Mouse (Mus musculus) midbrain, embryonic 14.5 days (tissue): ENCODE results near the gene Tiam2. TPM values are rescaled to one million over a fixed set of nuclear protein-coding genes. Genes with fewer than 3 reads are reported as not detected.
A peak's percentile ranks its signal among the peaks of the same experiment; 100 is the strongest.

Experiments
- ATAC-seq: fragments of 200-750 bp; cut with Nextera tagmentation; 2 replicates; pipeline ENCODE4 v1.8.0; 2017; ENCODE audit warnings: moderate number of reproducible peaks, moderate library complexity; ENCODE audit not compliant: low FRiP score, low TSS enrichment
- DNase-seq: peaks from one replicate; pipeline ENCODE4 v3.0.0-alpha.2; 2015
- H3K27ac ChIP-seq: fragments of 300-500 bp; sonication (generic); replicated peaks from 2 replicates; pipeline ENCODE4 v1.5.1; 2014; ENCODE audit warnings: mild to moderate bottlenecking, low read depth, low read length, moderate library complexity
- H3K27me3 ChIP-seq: fragments of 300-500 bp; sonication (generic); 2 replicates; pipeline ENCODE4 v1.6.1; 2014; ENCODE audit warnings: low read length, control low read depth, mixed read lengths; ENCODE audit not compliant: control insufficient read depth, insufficient read depth
- H3K36me3 ChIP-seq: fragments of 300-500 bp; sonication (generic); 2 replicates; pipeline ENCODE4 v1.6.1; 2014; ENCODE audit warnings: low read length, control low read depth; ENCODE audit not compliant: control insufficient read depth, insufficient read depth
- H3K4me1 ChIP-seq: fragments of 300-500 bp; sonication (generic); 2 replicates; pipeline ENCODE4 v1.6.1; 2014; ENCODE audit warnings: mild to moderate bottlenecking, antibody characterized with exemption, low read length, control low read depth; ENCODE audit not compliant: control insufficient read depth, insufficient read depth
- H3K4me2 ChIP-seq: fragments of 300-500 bp; sonication (generic); 2 replicates; pipeline ENCODE4 v1.6.1; 2014; ENCODE audit warnings: mild to moderate bottlenecking, low read length, moderate library complexity
- H3K4me3 ChIP-seq: fragments of 300-500 bp; sonication (generic); replicated peaks from 2 replicates; pipeline ENCODE4 v1.5.1; 2014; ENCODE audit warnings: low read depth, low read length
- H3K9ac ChIP-seq: fragments of 300-500 bp; sonication (generic); replicated peaks from 2 replicates; pipeline ENCODE4 v1.6.1; 2014; ENCODE audit warnings: mild to moderate bottlenecking, low read length, moderate library complexity
- H3K9me3 ChIP-seq: fragments of 300-500 bp; sonication (generic); 2 replicates; pipeline ENCODE4 v1.6.1; 2016; ENCODE audit warnings: low read length, control low read depth, mixed read lengths; ENCODE audit not compliant: control insufficient read depth
- WGBS: fragments of 180-500 bp; shearing (Covaris S2); extraction: QIAGEN DNeasy Blood & Tissue Kit; methylation state at CpG from one replicate; pipeline ENCODE4 v1.1.7; 2014; 5-methylcytosine and 5-hydroxymethylcytosine counted together
- polyA plus RNA-seq: library from polyadenylated mRNA; unstranded; fragments of >200 nt; fragmentation: Nextera tagmentation; extraction: Ambion mirVana; gene quantifications from 2 replicates; pipeline ENCODE4 v1.2.1, GENCODE M21; 2014

Gene Tiam2
- polyA plus RNA-seq, 1 experiment from 2014 or later, result 3.1 TPM

DNA sequence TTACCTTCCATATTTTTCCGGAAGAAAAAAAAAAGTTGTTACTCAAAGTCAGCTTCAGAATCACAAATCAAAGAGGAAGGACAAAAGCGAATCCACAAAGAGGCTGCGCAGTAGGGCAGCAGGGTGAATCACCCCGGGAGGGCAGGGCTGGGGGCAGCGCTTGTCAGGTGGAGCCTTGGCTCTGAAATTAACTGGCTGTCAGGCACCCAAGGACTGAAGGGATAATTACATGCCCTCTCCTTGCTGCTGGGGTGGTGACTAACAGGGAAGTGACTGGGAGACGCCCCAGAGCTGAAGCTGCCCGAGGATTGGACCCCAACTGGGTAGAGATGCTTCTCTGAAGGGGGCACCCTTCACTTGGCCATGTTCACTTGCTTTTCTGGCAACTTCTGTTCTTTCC is 159.5 kb downstream of the Tiam2 start:
- ATAC-seq (no peak), DNase-seq (no peak)
- Histone ChIP-seq H3K9ac (no peak overlapping the region), H3K36me3 (no peaks in the 10 kb centered on the region), H3K4me1 (no peaks in the 10 kb centered on the region), H3K4me3 (no peak overlapping the region), H3K27ac (no peak overlapping the region), H3K27me3 (no peaks in the 10 kb centered on the region), H3K9me3 (no peaks in the 10 kb centered on the region), H3K4me2 (no peak overlapping the region)
- 77% methylated on average over 7 of the region's 7 CpGs for WGBS

DNA sequence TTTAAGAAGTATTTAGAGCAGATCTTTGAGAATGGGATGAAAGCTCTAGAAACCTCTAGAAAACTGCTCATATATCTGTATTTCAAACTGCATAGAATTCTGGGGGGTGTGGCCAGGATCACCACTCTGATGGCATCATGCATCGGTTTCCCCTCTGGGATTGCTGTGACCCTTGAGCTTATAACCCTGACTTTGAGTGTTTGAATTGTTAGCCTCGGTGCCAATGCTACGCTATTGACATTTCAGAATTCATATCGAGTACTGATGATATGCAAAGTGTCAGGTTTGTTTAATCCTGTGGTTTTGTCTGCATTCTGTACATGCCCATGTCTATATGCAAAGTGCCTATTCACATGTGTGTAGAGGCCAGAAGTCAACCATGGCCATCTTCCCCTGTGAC is 160.8 kb downstream of the Tiam2 start:
- Histone ChIP-seq H3K4me2 (no peak overlapping the region), H3K36me3 (no peaks in the 10 kb centered on the region), H3K27me3 (no peaks in the 10 kb centered on the region), H3K9ac (no peak overlapping the region), H3K9me3 (no peaks in the 10 kb centered on the region), H3K27ac (no peak overlapping the region), H3K4me3 (no peak overlapping the region), H3K4me1 (no peaks in the 10 kb centered on the region)
- DNase-seq, result no peak
- WGBS, result 93% methylated on average over 4 of the region's 4 CpGs
- ATAC-seq, result no peak

DNA sequence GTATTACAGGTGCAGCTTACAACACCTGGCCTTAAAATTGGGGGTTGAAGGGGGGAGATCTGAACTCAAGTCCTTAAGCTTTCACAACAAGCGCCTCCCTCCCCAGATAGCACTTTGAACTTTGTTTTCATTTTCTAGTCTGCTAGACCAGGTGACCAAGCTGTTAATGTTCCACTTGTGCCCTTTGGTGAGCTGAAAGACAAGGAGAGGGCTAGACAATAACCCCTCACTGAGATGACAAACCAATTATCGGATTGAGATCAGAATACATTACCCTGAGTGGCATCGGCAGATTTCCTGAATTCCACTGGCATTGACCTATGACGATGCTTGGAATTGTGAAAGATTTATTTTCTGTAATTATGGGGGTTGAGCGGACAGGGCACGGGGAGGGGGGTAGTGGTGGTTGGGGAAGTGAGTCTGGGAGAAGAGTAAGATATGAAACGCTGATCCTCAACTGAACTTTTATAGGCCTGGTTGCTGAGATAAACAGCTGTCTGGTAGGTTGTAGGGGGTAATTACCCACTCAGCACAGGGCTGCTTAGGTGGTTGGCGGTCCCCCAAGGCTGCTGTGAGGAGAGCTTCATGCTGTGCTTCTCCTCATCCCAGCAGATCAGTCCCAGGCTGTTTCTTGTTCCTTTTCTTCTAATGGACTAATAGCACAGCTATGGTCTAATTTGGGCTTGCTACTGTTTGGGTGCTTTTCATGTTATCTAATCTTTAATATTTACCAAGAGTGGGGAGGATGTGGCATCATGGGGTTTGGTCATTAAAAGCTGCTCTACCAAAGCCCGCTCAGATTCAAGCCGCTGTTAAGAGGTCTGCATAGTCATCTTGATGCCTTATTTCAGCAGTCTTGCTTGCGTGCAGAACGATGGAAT is 161.6 kb downstream of the Tiam2 start:
- Histone ChIP-seq H3K4me1 (no peaks in the 10 kb centered on the region), H3K9me3 (no peaks in the 10 kb centered on the region), H3K9ac (no peak overlapping the region), H3K4me2 (no peak overlapping the region), H3K27ac (no peak overlapping the region), H3K4me3 (no peak overlapping the region), H3K36me3 (no peaks in the 10 kb centered on the region), H3K27me3 (no peaks in the 10 kb centered on the region)
- no peak for DNase-seq
- no peak for ATAC-seq
- WGBS, result 76% methylated on average over 12 of the region's 12 CpGs

DNA sequence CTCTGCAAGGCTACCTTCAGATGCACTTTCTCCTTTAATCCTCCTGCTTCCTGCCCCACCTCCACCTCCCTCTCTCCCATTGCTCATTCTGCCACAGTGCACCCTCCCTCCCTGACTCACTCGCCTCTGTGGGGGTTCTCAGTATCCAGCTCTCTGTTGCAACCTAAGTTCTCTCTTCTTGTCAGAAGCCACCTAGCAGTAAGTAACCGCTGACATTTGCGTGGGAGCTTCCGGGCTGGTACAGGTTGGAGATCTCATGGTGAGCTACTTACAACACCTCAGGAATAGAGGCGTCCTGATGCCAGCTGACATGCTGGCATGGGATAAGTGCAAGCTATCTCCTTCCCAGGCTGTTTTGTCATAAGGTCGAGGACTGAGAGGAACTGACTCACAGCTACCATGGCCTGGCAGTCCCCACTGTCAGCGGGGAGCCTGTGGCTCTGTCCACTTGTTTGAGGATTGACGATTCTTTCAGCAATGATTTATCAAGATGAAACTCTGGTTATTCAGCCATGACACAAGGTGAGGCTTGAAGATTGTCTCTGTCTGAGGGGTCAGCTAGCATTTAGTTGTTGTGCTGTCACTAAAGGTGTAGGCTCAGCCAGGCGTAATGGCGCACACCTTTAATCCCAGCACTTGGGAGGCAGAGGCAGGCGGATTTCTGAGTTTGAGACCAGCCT is 164.0 kb downstream of the Tiam2 start:
- H3K9me3 ChIP-seq, result no peaks in the 10 kb centered on the region
- H3K36me3 ChIP-seq, result no peaks in the 10 kb centered on the region
- no peak overlapping the region for H3K4me3 ChIP-seq
- H3K27me3 ChIP-seq, result no peaks in the 10 kb centered on the region
- 86% methylated on average over 11 of the region's 11 CpGs for WGBS
- H3K27ac ChIP-seq, result no peak overlapping the region
- H3K4me1 ChIP-seq, result no peaks in the 10 kb centered on the region
- H3K9ac ChIP-seq, result no peak overlapping the region
- ATAC-seq (no peak), DNase-seq (no peak)
- no peak overlapping the region for H3K4me2 ChIP-seq

DNA sequence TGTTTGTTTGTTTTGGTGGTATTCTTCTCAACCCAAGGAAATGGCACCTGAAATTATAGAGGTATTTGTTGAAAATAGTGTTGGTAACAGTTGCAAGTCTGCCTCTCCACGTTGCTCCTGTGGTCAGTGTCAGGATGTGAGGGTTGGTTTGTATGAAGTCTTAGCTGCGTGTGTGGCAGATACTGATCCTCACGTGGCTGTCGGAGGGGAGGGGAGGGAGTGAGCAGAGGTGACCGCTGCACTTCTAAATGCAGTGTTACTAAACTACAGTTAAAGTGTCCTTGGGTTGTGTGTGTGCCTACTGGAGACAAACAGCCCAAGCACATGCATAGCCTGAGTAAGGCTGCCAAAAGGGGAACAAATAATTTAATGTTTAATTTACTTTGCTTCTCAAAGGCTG is 164.7 kb downstream of the Tiam2 start:
- DNase-seq (no peak), ATAC-seq (no peak)
- no peak overlapping the region for H3K4me2 ChIP-seq
- no peak overlapping the region for H3K4me3 ChIP-seq
- H3K9me3 ChIP-seq, result no peaks in the 10 kb centered on the region
- H3K4me1 ChIP-seq, result no peaks in the 10 kb centered on the region
- H3K9ac ChIP-seq, result no peak overlapping the region
- H3K36me3 ChIP-seq, result no peaks in the 10 kb centered on the region
- no peak overlapping the region for H3K27ac ChIP-seq
- no peaks in the 10 kb centered on the region for H3K27me3 ChIP-seq
- WGBS, result 82% methylated on average over 5 of the region's 5 CpGs

DNA sequence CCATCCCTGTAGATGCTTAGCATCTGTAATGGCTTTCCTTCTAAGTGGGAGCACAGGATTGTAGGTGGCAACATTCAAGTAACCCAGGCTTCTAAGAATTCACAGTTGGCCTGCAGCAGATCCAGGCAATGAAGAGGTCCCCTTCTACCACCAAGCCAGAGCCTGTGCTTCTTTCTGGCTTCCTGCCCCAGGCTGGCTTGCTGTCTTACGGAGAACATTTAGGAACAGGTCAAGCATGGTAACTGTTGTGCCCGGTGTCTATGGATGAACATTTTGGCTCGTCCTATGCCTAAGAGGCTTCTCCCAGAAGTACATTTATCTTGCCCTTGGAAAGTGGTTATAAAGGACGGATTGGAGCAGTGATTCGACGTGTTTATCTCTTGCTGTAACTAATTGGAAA is 165.3 kb downstream of the Tiam2 start:
- H3K4me1 ChIP-seq, result no peaks in the 10 kb centered on the region
- no peaks in the 10 kb centered on the region for H3K36me3 ChIP-seq
- WGBS, result 85% methylated on average over 6 of the region's 6 CpGs
- DNase-seq, result no peak
- H3K4me2 ChIP-seq, result no peak overlapping the region
- H3K27me3 ChIP-seq, result no peaks in the 10 kb centered on the region
- H3K9ac ChIP-seq, result no peak overlapping the region
- no peak for ATAC-seq
- H3K9me3 ChIP-seq, result no peaks in the 10 kb centered on the region
- H3K27ac ChIP-seq, result no peak overlapping the region
- H3K4me3 ChIP-seq, result no peak overlapping the region

DNA sequence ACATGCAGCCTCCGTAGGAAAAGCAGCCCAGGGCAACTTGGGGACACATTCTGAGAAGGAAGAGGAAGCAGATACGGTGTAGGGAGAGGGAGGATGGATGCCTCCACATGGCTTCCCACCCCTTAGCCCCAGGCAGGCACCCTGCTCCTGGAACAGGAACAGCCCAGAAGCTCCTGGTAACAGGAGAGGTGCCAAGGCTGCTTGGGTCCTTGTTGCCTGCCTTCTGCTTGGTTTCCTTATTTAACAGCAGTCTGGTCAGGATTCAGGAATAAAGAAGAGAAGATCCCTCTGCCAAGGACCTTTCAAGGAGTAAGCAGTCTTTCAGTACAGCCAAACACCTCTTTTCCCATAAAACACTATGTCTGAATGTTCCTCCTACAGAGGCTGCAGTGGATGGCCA is 169.2 kb downstream of the Tiam2 start:
- no peak for ATAC-seq
- H3K4me1 ChIP-seq, result no peaks in the 10 kb centered on the region
- no peak overlapping the region for H3K9ac ChIP-seq

DNA sequence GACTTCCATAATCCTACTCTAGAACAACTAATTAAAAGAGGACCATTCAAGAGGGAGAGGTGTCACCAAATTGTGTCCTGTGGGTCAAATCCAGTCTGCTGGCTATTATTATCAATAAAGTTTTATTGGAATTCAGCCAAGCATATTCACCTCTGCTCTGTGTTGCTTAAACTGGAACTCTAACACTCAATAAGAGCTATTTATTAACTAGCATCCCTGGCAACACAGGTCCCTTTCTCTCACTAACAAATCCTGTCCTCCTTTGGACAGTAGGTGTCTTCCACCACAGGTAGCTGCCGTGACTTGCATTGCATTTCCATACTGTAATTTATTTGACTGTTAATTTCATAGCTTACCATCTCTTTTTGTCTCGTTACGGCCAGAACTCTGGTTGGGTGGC is 169.7 kb downstream of the Tiam2 start:
- WGBS, result 92% methylated on average over 3 of the region's 3 CpGs
- Histone ChIP-seq H3K9ac (no peak overlapping the region), H3K9me3 (no peaks in the 10 kb centered on the region), H3K27me3 (no peaks in the 10 kb centered on the region), H3K4me1 (no peaks in the 10 kb centered on the region), H3K4me2 (no peak overlapping the region), H3K36me3 (no peaks in the 10 kb centered on the region), H3K27ac (no peak overlapping the region), H3K4me3 (no peak overlapping the region)
- no peak for ATAC-seq
- DNase-seq, result no peak

More for the DNA sequence above, 169.2 kb downstream of the Tiam2 start:
- Histone ChIP-seq H3K4me3 (no peak overlapping the region), H3K27me3 (no peaks in the 10 kb centered on the region), H3K27ac (no peak overlapping the region), H3K9me3 (no peaks in the 10 kb centered on the region), H3K36me3 (no peaks in the 10 kb centered on the region), H3K4me2 (no peak overlapping the region)
- WGBS, result 86% methylated on average over 2 of the region's 2 CpGs
- DNase-seq, result no peak

DNA sequence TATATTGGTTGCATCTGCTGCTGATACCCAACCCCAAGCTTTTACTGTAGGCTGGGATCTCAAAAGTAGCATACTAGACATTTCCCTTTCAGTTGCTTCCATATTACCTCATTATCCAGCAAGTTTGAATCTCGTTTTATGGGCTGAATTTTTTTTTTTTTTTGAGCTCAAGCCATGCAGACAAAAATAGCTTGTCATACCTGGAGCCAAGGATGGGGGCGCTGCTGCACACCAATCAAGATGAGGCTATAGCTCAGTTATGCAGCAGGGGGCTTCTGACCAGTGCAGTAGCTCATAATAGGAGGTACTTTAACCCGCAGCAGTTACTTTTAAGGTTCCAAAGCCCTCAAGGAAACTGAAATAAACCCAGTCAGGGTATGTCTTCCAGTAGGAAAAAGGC is 171.7 kb downstream of the Tiam2 start:
- H3K4me2 ChIP-seq, result no peak overlapping the region
- DNase-seq, result peak; percentile 45
- 26% methylated on average over 3 of the region's 3 CpGs for WGBS
- H3K9me3 ChIP-seq, result no peaks in the 10 kb centered on the region
- no peaks in the 10 kb centered on the region for H3K36me3 ChIP-seq
- no peak for ATAC-seq
- H3K27me3 ChIP-seq, result no peaks in the 10 kb centered on the region
- no peak overlapping the region for H3K27ac ChIP-seq
- no peaks in the 10 kb centered on the region for H3K4me1 ChIP-seq
- H3K9ac ChIP-seq, result no peak overlapping the region
- H3K4me3 ChIP-seq, result no peak overlapping the region
